Mouse (Mus musculus): Measurements from ENCODE around the gene Atp2c2. TPM values are rescaled to one million over a fixed set of nuclear protein-coding genes. Genes with fewer than 3 reads are reported as not detected.

Atp2c2 gene
- total RNA-seq, 1 experiment from 2014 or later: not detected

DNA sequence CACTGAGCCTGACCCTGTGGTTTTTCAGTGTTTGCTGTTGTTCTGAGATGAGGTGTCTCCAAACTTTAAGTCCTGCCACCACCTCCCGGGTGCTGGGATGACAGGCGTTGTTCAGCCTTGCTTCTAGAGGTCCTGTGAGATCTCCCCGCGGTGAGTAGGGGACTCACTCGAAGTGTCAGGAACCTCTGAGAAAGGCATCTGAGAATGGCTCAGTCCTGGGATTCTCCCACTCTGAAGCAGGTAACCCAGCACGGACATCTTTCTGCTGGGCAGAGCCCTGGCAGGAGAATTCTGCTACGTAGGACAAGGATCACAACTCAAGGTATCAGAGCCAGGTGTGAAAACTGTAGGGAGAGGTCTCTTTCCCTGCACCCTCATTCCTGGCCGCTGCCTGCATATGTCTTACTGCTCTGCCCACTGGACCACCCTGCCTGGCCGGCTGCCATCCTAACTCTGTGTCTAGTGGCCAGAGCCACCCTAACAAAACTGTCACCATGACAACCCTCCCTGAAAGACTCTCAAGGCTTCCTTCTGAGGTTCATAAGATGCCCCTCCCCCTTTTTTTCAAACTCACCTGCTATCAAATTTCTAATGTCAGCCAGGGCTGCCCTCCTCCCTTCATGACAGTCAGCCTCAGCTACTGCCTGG, 80.7 kb downstream of the Atp2c2 start:
- ATAC-seq (replicated peaks; ENCODE audit: low read depth, poor library complexity, severe bottlenecking): no peak

DNA sequence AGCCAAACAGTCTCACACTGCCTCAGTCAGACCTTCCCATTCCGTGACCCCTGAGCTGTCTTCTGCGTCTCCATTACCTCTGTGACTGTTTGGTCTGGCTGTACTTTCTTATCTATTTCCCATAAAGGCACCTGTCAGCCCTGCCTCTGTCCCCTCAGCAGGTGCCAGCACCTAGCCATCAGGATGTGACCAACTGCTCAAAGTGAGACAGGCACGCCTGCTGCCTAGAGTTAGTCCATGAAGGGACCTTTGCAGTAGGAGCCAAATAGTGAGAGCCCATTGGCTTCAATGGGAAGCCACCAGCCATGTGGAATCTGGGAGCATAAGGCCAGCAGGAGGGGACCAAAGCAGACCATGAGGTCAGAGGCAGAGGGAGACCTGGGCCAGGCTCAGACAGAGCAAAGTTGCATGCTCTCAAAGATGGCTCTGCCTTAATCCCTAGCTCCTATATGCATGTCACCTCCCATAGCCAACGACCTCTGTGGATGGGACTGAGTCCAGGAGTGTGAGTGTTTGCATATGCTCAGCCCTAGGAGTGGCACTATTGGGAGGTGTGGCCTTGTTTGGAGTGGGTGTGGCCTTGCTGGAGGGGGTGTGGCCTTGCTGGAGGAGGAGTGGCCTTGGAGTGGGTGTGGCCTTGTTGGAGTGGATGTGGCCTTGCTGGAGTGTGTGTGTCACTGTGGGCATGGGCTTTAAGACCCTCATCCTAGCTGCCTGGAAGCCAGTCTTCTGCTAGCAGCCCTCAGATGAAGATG, 81.5 kb downstream of the Atp2c2 start:
- no peak for ATAC-seq (replicated peaks; ENCODE audit: low read depth, poor library complexity, severe bottlenecking)

DNA sequence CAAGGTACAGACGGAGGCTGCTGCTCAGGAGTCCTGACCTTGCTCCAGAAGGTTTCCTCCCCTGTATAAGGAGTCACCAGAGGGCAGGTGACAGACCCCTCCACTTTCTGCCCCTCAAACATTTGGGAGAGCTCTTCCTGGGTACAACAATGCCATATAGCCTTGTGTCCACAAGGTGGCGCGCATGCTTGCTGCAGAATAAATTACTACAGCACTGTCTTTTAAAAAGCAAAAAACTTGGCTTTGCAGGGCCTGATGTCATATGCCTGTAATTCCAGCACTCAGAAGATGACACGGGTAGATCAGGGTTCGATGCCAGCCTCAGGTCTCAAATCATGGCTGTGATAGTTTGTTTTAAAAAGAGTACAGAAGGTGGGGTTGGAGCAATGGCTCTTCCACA, 82.9 kb downstream of the Atp2c2 start:
- ATAC-seq (replicated peaks; ENCODE audit: low read depth, poor library complexity, severe bottlenecking): no peak

DNA sequence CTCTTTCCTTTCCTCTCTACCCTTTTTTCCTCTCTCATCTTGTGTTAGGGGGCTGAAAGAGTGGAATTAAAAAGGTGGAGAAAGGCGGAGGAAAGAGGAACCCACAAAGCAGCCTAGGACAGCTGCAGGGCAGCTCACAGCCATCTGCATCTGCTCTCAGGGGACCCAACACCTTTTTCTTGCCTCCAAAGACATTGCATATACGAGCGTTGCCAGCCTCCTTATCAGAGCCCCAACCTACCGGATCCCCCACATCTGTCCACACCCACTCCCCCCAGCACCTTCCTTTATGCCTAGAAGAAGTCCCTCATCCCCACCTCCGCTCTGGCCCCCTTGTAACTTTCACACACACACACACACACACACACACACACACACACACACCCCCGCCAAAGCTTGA, 83.8 kb downstream of the Atp2c2 start:
- ATAC-seq (replicated peaks; ENCODE audit: low read depth, poor library complexity, severe bottlenecking): no peak

DNA sequence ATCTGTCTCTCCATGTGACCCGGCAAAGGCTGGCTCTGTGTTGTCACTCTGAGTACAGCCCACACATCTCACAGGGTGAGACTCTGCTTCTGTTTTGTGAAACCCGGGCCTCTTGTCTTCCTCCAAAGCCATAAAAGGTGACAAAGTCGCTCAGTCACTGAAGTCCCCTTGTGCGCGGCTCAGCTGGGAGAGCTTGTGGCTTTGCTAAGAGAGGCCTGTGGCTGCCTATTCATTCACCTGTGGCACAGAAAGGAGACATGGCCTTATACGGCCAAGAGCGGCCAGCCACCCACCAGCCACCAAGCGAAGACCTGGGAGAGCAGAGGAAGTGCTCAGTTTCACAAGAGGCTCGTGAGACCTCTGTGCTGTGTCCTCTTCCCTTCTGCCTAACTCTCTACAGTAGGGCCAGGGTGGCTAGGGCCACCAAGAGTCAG, 84.3 kb downstream of the Atp2c2 start:
- ATAC-seq (replicated peaks; ENCODE audit: low read depth, poor library complexity, severe bottlenecking): peak; percentile 50

DNA sequence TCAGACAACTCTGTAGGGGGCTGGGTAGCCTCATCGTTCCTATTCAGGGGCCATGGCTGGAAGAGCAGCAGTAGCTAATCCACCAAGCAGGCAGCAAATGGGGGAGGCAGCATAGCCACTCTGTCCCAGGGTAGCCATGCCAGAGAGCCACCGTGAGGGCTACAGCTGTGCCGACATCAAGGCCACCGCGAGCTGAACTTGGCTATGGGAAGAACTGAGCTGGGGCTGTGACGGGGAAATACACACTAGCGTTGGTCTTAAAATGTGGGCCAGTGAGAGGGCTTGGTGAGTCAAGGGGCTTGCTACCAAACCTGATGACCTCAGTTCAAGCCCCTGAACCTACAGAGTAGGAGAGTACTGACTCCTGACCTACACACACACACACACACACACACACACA, 84.9 kb downstream of the Atp2c2 start:
- ATAC-seq (replicated peaks; ENCODE audit: low read depth, poor library complexity, severe bottlenecking): no peak

DNA sequence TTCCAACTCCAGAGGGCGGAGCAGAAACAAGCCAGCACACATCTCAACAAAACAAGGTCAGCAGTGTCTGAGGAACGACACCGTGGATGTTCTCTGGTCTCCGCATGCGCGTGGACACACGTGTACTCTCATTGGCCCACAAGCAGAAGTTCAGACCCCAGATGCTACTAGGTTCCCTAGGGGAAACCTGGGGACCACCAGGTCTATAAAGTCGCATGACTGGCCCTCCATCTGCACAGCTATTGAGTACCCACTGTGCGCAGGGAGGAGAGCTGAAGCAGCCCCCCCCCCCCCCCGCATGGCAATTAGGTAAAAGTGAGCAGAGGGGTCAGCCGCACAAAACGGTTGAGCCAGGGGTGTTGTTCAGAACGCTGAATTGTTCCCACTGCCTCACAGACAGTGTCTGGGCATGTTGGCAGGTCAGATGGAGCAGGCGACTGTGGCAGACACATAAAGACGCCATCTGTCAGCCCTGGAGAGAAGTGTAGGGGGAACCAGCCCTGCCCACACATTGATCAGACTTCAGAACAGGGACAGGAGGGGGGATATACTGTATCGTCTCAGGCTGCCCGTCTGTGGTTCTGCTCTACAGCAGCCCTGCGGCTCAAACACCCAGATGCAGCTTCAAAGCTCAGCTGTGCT, 86.1 kb downstream of the Atp2c2 start:
- no peak for ATAC-seq (replicated peaks; ENCODE audit: low read depth, poor library complexity, severe bottlenecking)

DNA sequence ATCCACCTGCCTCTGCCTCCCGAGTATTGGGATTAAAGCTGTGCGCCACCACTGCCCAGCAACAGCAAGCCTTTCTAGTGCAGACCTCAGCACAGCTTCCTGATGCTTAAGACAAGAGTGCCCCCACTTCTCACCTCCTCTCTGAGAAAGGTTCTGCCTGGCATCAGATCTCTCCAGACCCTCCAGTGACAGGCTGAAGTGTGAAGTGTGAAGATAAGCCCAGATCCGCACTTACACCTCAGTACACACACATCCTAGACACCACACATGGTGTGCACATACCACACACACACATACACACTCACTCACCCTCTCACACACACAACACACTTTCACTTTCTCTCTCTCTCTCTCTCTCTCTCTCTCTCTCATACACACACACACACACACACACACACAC, 87.1 kb downstream of the Atp2c2 start:
- no peak for ATAC-seq (replicated peaks; ENCODE audit: low read depth, poor library complexity, severe bottlenecking)

DNA sequence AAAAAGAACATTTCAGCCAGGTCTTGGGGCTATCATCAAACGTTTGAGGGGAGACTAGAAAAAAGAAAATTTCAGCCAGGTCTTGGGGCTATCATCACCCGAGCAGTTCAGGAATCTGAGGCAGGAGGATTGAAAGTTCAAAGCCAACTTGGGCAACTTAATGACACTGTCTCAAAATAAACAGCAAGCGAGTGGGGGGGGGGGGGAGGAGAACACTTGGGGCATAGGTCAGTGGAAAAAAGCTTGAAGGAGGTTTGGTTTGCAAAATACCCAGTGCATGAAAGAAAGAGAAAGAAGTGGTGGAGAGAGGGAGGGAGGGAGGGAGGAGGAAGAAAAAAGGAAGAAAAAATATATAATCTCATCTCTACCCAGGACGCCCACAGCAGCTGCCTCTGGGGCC, 87.5 kb downstream of the Atp2c2 start:
- no peak for ATAC-seq (replicated peaks; ENCODE audit: low read depth, poor library complexity, severe bottlenecking)

DNA sequence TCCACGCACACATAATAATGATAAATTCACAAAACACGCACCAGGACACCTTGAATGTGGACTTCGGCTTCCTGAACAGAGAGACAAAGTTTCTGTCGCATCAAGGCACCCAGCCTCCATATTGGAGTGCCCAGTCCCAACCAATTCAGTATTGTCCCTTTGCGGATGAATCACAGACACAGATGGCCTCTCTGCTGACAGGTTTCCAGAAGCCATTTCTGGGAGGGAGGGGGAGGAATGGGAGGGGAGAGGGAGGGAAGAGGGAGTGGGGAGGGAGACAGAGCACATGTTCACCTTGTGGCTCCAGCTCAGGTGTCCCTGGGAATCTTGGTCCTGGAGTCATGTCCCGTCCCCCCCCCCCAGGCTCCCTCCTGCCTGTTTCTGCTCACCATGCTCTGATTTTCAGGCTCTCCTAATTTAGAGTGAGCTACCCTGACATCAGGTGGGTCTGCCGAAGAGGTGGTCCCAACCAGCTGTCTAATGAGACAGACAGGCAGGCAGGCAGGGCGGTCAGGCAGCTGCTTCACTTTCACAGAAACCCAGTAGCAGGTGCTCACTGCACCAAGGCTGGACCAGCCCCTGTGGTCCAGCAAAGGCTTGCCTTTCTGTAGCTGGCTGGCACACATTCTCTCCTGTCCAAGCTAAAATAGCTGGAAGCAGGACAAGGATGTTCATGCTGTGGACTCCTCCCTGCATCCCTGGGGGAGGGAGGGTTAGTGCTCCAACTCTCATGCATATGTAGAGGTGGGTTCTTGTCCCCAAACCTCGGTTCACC, 89.0 kb downstream of the Atp2c2 start:
- no peak for ATAC-seq (replicated peaks; ENCODE audit: low read depth, poor library complexity, severe bottlenecking)

DNA sequence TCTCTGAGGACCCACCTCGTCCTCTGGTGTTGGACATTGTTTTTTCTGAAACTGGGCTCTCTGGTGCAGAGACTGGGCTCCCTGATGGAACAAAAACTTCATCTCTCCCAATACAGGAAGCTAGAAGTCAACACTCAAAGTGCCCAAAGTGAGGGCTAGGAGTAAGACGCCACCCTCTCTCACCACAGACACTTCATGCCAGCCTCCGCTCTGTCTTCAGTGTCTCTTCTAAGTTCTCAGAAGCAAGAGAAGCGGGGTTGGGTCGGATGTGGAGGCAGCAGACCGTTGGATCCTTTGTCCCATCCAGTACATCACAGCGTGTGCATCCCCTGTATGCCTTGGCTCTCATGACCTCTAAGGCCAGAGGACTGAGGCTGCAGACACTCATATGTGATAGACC, 89.8 kb downstream of the Atp2c2 start:
- no peak for ATAC-seq (replicated peaks; ENCODE audit: low read depth, poor library complexity, severe bottlenecking)

DNA sequence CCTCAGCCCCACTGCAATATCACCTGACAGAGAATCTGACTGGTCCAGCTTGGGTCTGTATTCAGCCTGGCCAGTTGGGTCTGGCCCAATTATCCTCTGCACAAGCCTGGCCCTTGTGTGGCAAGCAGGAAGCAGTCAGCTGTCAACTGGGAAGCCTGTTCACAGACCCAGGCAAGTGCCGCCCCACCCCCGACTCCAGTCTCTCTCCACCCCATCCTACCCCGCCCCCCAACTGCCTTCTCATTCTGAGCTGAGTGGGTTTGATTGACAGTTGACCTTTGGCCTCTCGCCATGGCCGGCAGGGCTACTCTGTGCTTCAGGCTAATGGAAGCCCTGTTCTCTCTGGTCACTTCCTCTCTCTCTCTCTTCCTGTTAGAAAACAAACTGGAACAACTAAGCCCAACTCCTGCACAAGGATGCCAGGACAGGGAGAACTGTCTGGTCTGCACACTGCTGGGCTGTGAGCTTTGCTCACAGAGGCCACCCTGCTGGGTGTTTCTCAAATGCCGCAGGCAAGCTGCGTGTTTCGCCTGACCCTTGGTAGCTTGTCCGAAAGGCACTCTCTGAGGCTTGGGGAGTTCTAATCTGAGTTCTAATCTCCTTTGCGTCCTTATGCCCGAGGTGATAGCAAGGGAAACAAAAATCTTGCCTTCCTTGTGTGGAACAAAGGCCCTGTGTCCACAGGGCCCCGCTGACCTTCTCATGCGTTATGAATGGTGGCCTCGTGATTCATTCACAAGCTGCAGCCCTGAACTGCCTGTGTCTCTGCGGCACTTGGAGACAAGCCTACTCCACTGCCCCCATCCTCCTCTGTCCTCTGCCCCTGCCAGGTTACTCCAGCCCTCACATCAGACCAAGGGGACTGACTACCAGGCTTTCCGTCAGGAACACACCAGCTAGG, 92.2 kb downstream of the Atp2c2 start:
- no peak for ATAC-seq (replicated peaks; ENCODE audit: low read depth, poor library complexity, severe bottlenecking)

DNA sequence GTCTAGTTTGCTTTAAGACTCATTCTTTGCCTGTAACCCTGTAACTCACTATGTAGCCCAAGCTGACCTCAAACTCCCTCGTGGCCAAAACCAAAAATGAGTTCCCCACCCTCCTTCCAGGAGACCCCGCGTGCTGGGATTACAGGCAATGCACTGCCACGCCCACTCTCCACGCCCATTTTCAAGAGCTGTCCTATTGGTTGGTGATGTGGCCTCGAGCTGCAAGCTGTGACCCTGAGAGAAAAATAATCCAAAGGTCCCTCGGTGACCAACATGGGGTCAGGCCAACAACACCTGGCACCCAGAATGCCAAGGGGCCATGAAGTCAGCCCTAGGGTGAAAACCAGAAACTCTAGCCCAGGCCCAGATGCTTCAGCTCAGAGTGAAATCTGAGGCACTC, 94.9 kb downstream of the Atp2c2 start:
- no peak for ATAC-seq (replicated peaks; ENCODE audit: low read depth, poor library complexity, severe bottlenecking)

DNA sequence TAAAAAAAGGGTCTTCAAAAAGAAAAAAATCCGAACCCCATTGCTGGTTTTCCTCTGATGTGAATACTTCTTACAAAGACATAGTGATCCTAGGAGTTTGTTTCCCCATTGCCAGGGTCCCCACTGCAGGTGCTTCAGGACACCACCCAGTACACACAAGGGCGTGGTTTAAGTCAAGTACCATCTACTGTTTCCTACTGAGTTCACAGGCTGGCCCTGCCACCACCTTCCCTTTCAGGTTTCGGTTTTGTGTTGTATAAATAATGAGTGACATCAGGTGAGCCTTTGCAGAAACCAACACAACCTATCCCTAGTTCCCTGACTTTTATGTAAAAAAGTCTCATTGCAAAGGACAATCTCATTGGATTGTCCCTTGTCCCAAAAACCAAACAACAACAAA, 95.8 kb downstream of the Atp2c2 start:
- ATAC-seq (replicated peaks; ENCODE audit: low read depth, poor library complexity, severe bottlenecking): no peak

DNA sequence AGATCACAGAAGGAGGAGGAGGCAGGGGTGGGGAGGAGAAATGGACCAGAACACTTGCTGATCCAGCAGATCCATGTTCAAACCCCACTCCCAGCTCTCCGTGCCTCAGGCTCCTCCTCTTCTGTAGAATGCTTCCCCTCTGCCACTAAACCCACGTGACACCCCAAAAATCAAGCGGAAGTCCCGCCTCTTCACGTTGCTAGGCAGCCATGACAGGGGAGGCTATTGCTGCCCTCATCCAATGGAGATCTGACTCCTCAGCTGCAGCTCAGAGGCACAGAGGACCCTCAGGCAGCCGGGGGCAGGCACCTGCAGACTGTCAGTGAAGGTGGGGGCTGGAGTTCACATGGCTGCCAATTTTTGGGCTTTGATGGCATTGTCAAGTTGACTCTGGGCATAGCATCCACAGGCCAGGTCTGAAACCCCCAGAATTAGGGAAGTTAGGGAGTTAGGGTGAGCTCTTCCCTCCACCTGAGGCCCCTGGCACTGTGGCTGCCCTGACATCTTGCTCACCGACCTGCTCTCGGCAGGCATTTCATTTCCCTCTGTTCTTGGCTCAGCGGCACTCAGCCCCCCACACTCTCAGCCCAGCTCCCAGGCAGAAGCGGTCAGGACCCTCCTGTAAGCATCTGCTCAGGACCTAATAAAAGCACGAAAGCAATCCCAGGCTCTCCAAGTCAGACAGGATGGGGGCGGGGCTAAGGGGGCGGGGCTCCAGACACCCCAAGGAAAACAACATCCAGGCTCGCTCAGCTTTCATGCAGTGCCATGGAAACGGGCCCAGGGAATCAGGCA, 98.6 kb downstream of the Atp2c2 start:
- ATAC-seq (replicated peaks; ENCODE audit: low read depth, poor library complexity, severe bottlenecking): peak; percentile 81

DNA sequence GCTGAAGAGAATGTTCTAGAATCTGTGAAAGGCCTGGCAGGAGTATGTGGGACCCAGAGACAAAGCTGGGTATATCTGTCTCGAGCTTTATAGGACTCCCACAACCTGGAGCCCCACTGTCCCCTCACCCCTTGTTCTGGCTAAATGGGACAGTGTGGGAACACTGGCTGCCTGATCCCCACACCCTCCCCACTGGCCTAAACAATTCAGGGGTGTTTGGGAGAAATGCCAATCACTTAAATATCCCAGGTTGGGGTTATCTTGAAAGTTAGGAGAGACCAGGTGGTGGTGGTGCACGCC, 99.1 kb downstream of the Atp2c2 start:
- no peak for ATAC-seq (replicated peaks; ENCODE audit: low read depth, poor library complexity, severe bottlenecking)

DNA sequence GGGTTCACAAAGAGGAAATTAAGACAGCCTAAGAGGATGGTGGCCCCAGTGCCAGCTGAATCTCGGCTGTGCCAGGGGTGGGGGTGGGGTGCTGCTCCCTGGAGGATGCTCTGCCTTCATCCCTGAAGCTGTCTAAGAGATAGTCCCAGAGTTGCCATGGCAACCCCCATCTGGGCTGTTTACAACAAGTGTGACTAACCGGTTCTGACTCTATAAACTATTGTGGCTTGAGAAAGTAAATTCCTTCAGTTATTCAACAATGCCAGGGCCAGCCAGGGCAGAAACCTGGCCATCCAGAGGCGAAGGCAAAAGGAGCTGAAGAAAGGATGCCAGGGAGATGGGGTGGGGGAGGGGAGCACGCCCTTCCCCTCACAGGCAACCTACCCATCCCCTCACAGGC, 101.4 kb downstream of the Atp2c2 start:
- ATAC-seq (replicated peaks; ENCODE audit: low read depth, poor library complexity, severe bottlenecking): no peak

DNA sequence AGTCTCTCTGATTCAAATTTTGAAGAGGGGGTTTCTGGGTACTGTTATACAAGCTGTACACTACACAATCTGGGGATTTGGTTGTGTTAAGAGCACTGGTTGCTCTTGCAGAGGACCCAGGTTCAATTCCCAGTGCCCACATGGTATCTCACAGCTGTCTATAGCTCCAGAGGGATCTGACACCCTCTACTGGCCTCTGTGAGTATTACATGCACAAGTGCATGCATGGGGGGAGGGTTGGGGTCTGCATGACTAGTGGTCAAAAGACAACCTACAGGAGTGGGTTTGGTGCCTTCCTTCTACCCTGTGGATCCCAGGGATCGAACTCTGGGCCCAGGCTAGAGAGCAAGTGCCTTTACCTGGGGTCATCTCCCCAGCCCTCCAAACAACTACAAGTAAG, 102.8 kb downstream of the Atp2c2 start:
- ATAC-seq (replicated peaks; ENCODE audit: low read depth, poor library complexity, severe bottlenecking): no peak

DNA sequence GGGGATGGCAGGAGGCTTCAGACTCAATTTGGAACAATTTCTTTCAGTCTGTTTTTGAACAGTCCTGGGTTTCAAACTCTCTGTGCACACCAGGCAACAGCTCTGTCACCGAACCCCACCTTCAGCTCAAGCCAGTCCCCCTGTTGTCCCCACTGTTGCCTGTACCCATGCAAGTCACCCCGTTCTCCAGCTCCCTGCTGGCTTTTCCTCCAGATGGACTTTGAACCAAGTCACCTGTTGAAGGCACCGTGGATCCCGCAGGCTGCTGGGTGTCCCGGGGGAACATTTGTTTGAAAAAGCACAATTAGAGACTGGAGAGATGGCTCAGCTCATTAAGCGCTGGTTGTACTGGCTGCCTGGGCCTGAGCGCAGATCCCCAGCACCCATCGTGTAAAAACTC, 105.5 kb downstream of the Atp2c2 start:
- ATAC-seq (replicated peaks; ENCODE audit: low read depth, poor library complexity, severe bottlenecking): no peak

Measured in common myeloid progenitor, adult 5-6 weeks (primary cell).